Mouse (Mus musculus): ENCODE measurements around the gene Etfb. TPM values are rescaled to one million over a fixed set of nuclear protein-coding genes. Genes with fewer than 3 reads are reported as not detected.
A peak's percentile ranks its signal among the peaks of the same experiment; 100 is the strongest.

Etfb gene
- polyA plus RNA-seq, 1 experiment, result 37.8 TPM

GRCm38 (mm10) chr7:43417298-43417697 lies 26.6 kb upstream of the Etfb start:
- no peak overlapping the region for H3K4me3 ChIP-seq (ENCODE audit: extremely low read depth, insufficient read depth, insufficient read length)
- no peaks in the 10 kb centered on the region for H3K4me1 ChIP-seq (ENCODE audit: control insufficient read depth, insufficient read depth, insufficient read length)
- H3K27me3 ChIP-seq (ENCODE audit: control insufficient read depth, insufficient read depth, low read length), result no peaks in the 10 kb centered on the region
- H3K27ac ChIP-seq (ENCODE audit: insufficient read depth, low read length), result no peak overlapping the region
- no peak for DNase-seq (ENCODE audit: low read depth in 1 of 2, low spot score in 2 of 2)
- peaks cover 16% of the 10 kb centered on the region for H3K36me3 ChIP-seq (ENCODE audit: control insufficient read depth, insufficient read depth, low read length)
- TF ChIP-seq POLR2A (IDR thresholded peaks at IDR 0.05; ENCODE audit: low read depth, low read length), result no peak
- TF ChIP-seq CTCF (IDR thresholded peaks at IDR 0.05; ENCODE audit: extremely low read depth, insufficient read depth, insufficient read length, insufficient replicate concordance), result no peak
- 91% methylated on average over 10 of the region's 10 CpGs for WGBS

DNA sequence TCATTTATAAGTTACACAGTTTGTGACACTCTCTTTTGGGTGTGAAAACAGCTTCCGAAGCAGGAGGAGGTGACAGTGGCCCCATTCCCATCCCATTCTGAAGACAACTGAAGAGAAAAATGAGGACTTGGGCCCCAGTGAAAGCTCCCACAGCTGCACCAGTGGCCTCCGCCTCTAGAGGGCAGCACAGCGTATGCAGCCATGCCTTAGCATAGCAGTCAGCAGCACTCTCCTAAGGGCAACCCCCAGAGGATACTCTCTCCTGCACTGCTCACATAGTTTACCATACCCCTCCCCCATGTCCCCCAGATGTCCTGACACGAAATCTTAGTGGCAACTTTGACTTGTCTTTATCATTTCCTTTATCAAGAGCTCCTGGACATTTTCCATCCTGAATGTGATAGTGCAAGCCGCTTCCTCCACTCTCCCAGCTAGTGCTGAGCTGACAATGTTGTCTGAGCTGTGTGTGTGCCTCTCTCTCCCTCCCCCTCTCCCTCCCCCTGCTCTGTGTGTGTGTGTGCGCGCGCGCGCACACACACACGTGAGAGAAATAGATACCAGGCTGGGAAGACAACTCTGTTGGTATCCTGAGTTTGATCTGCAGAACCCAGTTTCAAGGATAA lies 20.8 kb upstream of the Etfb start:
- Histone ChIP-seq H3K27me3 (ENCODE audit: control insufficient read depth, insufficient read depth, low read length) (no peaks in the 10 kb centered on the region), H3K36me3 (ENCODE audit: control insufficient read depth, insufficient read depth, low read length) (0 out of 2 replicates have a peak, but pooled peaks cover 1% of the 10 kb centered on the region), H3K4me3 (ENCODE audit: extremely low read depth, insufficient read depth, insufficient read length) (no peak overlapping the region), H3K4me1 (ENCODE audit: control insufficient read depth, insufficient read depth, insufficient read length) (peaks cover 4% of the 10 kb centered on the region; the same call in 1 of the 2 replicates), H3K27ac (ENCODE audit: insufficient read depth, low read length) (no peak overlapping the region)
- DNase-seq (ENCODE audit: low read depth in 1 of 2, low spot score in 2 of 2), result peak; percentile 47 to 81
- 25% methylated on average over 11 of the region's 11 CpGs for WGBS
- TF ChIP-seq POLR2A (IDR thresholded peaks at IDR 0.05; ENCODE audit: low read depth, low read length) (no peak), CTCF (IDR thresholded peaks at IDR 0.05; ENCODE audit: extremely low read depth, insufficient read depth, insufficient read length, insufficient replicate concordance) (peak; percentile 96)

DNA sequence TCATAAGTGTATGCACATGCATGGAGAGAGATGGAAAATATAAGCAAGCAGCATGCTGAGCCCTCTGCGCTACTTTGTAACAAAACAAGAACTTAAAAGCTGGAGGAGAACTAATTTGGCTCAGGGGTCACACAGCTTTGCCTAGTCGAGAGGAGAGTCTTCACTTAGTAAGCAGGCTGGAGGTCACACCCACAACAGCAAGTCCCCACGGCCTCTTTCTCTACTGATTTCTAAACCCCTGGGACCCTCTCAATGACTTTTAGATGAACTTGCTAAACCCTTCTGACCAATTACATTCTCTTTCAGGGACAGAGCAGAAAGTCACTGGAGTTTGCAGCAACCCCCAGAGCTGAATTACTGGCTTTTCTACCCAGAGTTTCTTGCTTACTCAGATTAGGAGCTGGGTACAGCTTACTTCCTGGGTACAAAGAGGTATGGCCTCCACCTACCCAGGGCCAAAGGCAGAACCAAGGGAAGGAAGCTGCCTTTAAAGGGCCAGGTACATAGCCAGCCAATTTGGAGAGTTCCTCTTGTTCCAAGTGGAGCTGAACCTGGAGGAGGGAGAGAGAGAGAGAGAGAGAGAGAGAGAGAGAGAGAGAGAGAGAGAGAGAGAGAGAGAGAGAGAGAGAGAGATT lies 19.8 kb upstream of the Etfb start:
- WGBS, result 45% methylated on average over 3 of the region's 3 CpGs

DNA sequence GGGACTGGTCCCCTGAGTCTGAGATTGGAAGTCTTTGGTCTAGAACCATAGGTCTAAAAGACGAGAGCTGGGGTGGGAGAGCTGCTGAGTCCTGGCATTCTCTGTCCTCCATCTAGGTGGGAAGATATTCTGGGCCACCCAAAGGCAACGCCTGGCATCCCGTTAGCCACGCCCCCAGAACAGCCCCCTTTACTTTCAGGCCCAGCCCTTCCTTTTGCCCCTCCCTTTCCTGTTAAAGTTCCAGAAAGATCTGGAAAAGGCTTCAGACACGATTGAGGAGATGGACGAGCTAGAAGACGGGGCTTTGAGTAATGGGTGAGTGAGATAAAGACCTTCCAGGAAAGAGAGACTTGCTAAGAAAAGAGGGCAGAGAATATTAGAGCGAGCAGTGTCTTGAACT lies 16.5 kb upstream of the Etfb start, which contains the start of gene Lim2:
Lim2 (plus strand) TSS at position 265 of the 400 bp plus-strand sequence.
- 83% methylated on average over 8 of the region's 8 CpGs for WGBS
- TF ChIP-seq CTCF (IDR thresholded peaks at IDR 0.05; ENCODE audit: extremely low read depth, insufficient read depth, insufficient read length, insufficient replicate concordance) (no peak), POLR2A (IDR thresholded peaks at IDR 0.05; ENCODE audit: low read depth, low read length) (no peak)
- H3K4me1 ChIP-seq (ENCODE audit: control insufficient read depth, insufficient read depth, insufficient read length), result peaks cover 4% of the 10 kb centered on the region; the same call in 1 of the 2 replicates
- H3K4me3 ChIP-seq (ENCODE audit: extremely low read depth, insufficient read depth, insufficient read length), result no peak within 1 kb of the TSS
- no peaks in the 10 kb centered on the region for H3K27me3 ChIP-seq (ENCODE audit: control insufficient read depth, insufficient read depth, low read length)
- H3K27ac ChIP-seq (ENCODE audit: insufficient read depth, low read length), result no peak within 1 kb of the TSS
- H3K36me3 ChIP-seq (ENCODE audit: control insufficient read depth, insufficient read depth, low read length), result no peaks in the 10 kb centered on the region
- no peak for DNase-seq (ENCODE audit: low read depth in 1 of 2, low spot score in 2 of 2)

More for the DNA sequence above, 19.8 kb upstream of the Etfb start:
- Histone ChIP-seq H3K4me3 (ENCODE audit: extremely low read depth, insufficient read depth, insufficient read length) (no peak overlapping the region), H3K36me3 (ENCODE audit: control insufficient read depth, insufficient read depth, low read length) (0 out of 2 replicates have a peak, but pooled peaks cover 1% of the 10 kb centered on the region), H3K4me1 (ENCODE audit: control insufficient read depth, insufficient read depth, insufficient read length) (peaks cover 4% of the 10 kb centered on the region; the same call in 1 of the 2 replicates), H3K27me3 (ENCODE audit: control insufficient read depth, insufficient read depth, low read length) (no peaks in the 10 kb centered on the region), H3K27ac (ENCODE audit: insufficient read depth, low read length) (peak overlapping the region; percentile 15; the same call in 1 of the 2 replicates)
- DNase-seq (ENCODE audit: low read depth in 1 of 2, low spot score in 2 of 2), result no peak
- TF ChIP-seq CTCF (IDR thresholded peaks at IDR 0.05; ENCODE audit: extremely low read depth, insufficient read depth, insufficient read length, insufficient replicate concordance), result no peak
- no peak for TF ChIP-seq POLR2A (IDR thresholded peaks at IDR 0.05; ENCODE audit: low read depth, low read length)

DNA sequence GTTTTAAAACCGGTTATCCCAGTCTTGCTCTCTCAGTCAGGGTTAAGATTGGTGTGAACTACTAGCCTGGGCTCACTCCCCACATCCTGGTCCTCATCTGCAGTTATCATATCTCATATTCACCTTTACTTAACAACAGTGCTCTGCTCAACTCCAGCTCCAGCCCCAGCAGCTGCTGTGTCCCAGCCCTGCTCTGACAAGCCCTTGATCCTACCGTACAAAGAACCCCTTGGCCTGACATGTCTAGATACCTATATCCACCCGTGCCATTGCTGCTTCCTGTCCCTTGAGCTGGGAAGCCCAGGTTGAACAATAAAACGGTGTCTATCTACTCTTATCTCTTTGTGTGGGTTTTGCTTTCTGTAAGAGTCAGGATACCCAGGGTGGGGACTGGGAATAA lies 14.4 kb upstream of the Etfb start:
- 72% methylated on average over 4 of the region's 4 CpGs for WGBS
- no peaks in the 10 kb centered on the region for H3K36me3 ChIP-seq (ENCODE audit: control insufficient read depth, insufficient read depth, low read length)
- no peak for DNase-seq (ENCODE audit: low read depth in 1 of 2, low spot score in 2 of 2)
- H3K4me1 ChIP-seq (ENCODE audit: control insufficient read depth, insufficient read depth, insufficient read length), result no peaks in the 10 kb centered on the region; the same call in 1 of the 2 replicates
- no peak overlapping the region for H3K4me3 ChIP-seq (ENCODE audit: extremely low read depth, insufficient read depth, insufficient read length)
- no peaks in the 10 kb centered on the region for H3K27me3 ChIP-seq (ENCODE audit: control insufficient read depth, insufficient read depth, low read length)
- TF ChIP-seq POLR2A (IDR thresholded peaks at IDR 0.05; ENCODE audit: low read depth, low read length), result no peak
- no peak for TF ChIP-seq CTCF (IDR thresholded peaks at IDR 0.05; ENCODE audit: extremely low read depth, insufficient read depth, insufficient read length, insufficient replicate concordance)
- H3K27ac ChIP-seq (ENCODE audit: insufficient read depth, low read length), result no peak overlapping the region

- Histone ChIP-seq H3K4me1 (ENCODE audit: control insufficient read depth, insufficient read depth, insufficient read length) (no peaks in the 10 kb centered on the region), H3K36me3 (ENCODE audit: control insufficient read depth, insufficient read depth, low read length) (no peaks in the 10 kb centered on the region), H3K27me3 (ENCODE audit: control insufficient read depth, insufficient read depth, low read length) (no peaks in the 10 kb centered on the region), H3K4me3 (ENCODE audit: extremely low read depth, insufficient read depth, insufficient read length) (no peak overlapping the region), H3K27ac (ENCODE audit: insufficient read depth, low read length) (no peak overlapping the region)
- DNase-seq (ENCODE audit: low read depth in 1 of 2, low spot score in 2 of 2), result no peak
- 73% methylated on average over 4 of the region's 4 CpGs for WGBS
- TF ChIP-seq POLR2A (IDR thresholded peaks at IDR 0.05; ENCODE audit: low read depth, low read length) (no peak), CTCF (IDR thresholded peaks at IDR 0.05; ENCODE audit: extremely low read depth, insufficient read depth, insufficient read length, insufficient replicate concordance) (no peak)
These were observed 11.0 kb upstream of the Etfb start for GRCm38 (mm10) chr7:43432891-43433290.

DNA sequence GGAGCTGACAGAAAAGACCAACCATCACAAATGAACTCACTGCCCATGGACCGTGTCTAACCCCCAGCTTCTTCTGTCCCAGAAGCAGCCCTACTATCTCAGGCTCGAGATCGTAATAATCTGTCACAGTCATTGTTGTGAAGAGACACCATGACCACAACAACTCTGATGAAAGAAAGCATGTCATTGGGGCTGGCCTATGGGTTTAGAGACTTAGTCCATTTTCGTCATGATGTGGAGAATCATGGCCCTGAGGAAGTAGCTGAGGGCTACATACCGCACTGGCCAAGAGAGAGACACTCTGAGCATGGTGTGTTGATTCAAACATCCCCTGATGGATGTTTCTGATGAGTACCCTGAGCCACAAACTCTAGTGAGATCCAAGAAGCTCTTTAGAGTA lies 9.2 kb upstream of the Etfb start:
- H3K27me3 ChIP-seq (ENCODE audit: control insufficient read depth, insufficient read depth, low read length), result no peaks in the 10 kb centered on the region
- TF ChIP-seq CTCF (IDR thresholded peaks at IDR 0.05; ENCODE audit: extremely low read depth, insufficient read depth, insufficient read length, insufficient replicate concordance), result no peak
- TF ChIP-seq POLR2A (IDR thresholded peaks at IDR 0.05; ENCODE audit: low read depth, low read length), result no peak
- no peak overlapping the region for H3K27ac ChIP-seq (ENCODE audit: insufficient read depth, low read length)
- no peaks in the 10 kb centered on the region for H3K4me1 ChIP-seq (ENCODE audit: control insufficient read depth, insufficient read depth, insufficient read length)
- DNase-seq (ENCODE audit: low read depth in 1 of 2, low spot score in 2 of 2), result no peak
- WGBS, result 94% methylated on average over 5 of the region's 5 CpGs
- H3K36me3 ChIP-seq (ENCODE audit: control insufficient read depth, insufficient read depth, low read length), result no peaks in the 10 kb centered on the region
- no peak overlapping the region for H3K4me3 ChIP-seq (ENCODE audit: extremely low read depth, insufficient read depth, insufficient read length)

Data from spleen, adult 2 months (tissue).